Mouse (Mus musculus) heart, adult 2 months (tissue): ENCODE measurements around the gene Sema3c. TPM values are rescaled to one million over a fixed set of nuclear protein-coding genes. Genes with fewer than 3 reads are reported as not detected.

Experiments
- DNase-seq, 2 experiments: peaks; one replicate each; pipeline ENCODE4 v3.0.0; 2021
- H3K27ac ChIP-seq: fragments of 200-600 bp; 2 replicates; pipeline ENCODE4 v1.8.1; 2022
- H3K27me3 ChIP-seq: fragments of 200-500 bp; 2 replicates; pipeline ENCODE4 v1.6.1; 2012; ENCODE audit warnings: mild to moderate bottlenecking, low read length, inconsistent platforms, mixed read lengths; ENCODE audit not compliant: control insufficient read depth, insufficient read depth
- H3K36me3 ChIP-seq: fragments of 200-500 bp; 2 replicates; pipeline ENCODE4 v1.6.1; 2012; ENCODE audit warnings: low read length, inconsistent platforms; ENCODE audit not compliant: control insufficient read depth, insufficient read depth
- H3K4me1 ChIP-seq: fragments of 200-500 bp; 2 replicates; pipeline ENCODE4 v1.6.1; 2011; ENCODE audit warnings: low read length; ENCODE audit not compliant: control insufficient read depth, insufficient read depth
- H3K4me3 ChIP-seq: fragments of 200-600 bp; 2 replicates; pipeline ENCODE4 v1.8.1; 2022
- H3K79me2 ChIP-seq: fragments of 200-500 bp; replicated peaks from 2 replicates; pipeline ENCODE4 v1.6.1; 2012; ENCODE audit warnings: mild to moderate bottlenecking, inconsistent platforms, low read length, moderate library complexity, mixed read lengths; ENCODE audit not compliant: control insufficient read depth, insufficient read depth
- H3K9ac ChIP-seq: fragments of 200-500 bp; 2 replicates; pipeline ENCODE4 v1.6.1; 2012; ENCODE audit warnings: low read depth, mild to moderate bottlenecking, control low read depth, inconsistent platforms, low read length, mixed read lengths
- CTCF ChIP-seq: fragments of 200-600 bp; IDR thresholded peaks from 2 replicates; pipeline ENCODE4 v1.8.1; 2022; ENCODE audit warnings: antibody characterized with exemption, mild to moderate bottlenecking, moderate library complexity
- EP300 ChIP-seq: fragments of 200-500 bp; IDR thresholded peaks from 2 replicates; pipeline ENCODE4 v1.6.1; 2011; ENCODE audit warnings: low read depth, low read length, control low read depth; ENCODE audit not compliant: insufficient read depth
- POLR2A ChIP-seq: fragments of 200-500 bp; IDR thresholded peaks from 2 replicates; pipeline ENCODE4 v1.6.1; 2011; ENCODE audit warnings: mild to moderate bottlenecking, low read depth, low read length, control low read depth; ENCODE audit not compliant: insufficient read depth
- WGBS: fragments of 180-500 bp; shearing (Covaris S2); methylation state at CpG from one replicate; pipeline ENCODE4 v1.1.7; 2018; 5-methylcytosine and 5-hydroxymethylcytosine counted together
- intact Hi-C: fragments of 180-260 bp; cut with DNase I; formaldehyde crosslinking; loops from one replicate; pipeline ENCODE4 v1.15.1; 2025
- polyA plus RNA-seq: library from polyadenylated mRNA; depleted of rRNA; stranded (reverse); fragments of >200 nt; gene quantifications from 2 replicates; pipeline ENCODE4 v1.2.3, GENCODE M21; 2012
- total RNA-seq, 2 experiments: library from RNA; stranded (reverse); gene quantifications; 2 replicates each; pipeline ENCODE4 v1.2.3; 2021

Gene Sema3c
- total and polyA plus RNA-seq, 3 experiments: 3.9 to 14.3 (median 14.0) TPM

- intact Hi-C loops: no loop called here
These were observed 97.3 kb downstream of the Sema3c start for GRCm38 (mm10) chr5:17671356-17671755.

GRCm38 (mm10) chr5:17680862-17681261, 106.8 kb downstream of the Sema3c start:
- H3K4me1 ChIP-seq: no peaks in the 10 kb centered on the region
- H3K79me2 ChIP-seq: no peaks in the 10 kb centered on the region
- no peak overlapping the region for H3K9ac ChIP-seq
- 49% methylated on average over 2 of the region's 2 CpGs for WGBS
- no peaks in the 10 kb centered on the region for H3K36me3 ChIP-seq
- DNase-seq: no peak
- TF ChIP-seq CTCF: no peak
- no peak for TF ChIP-seq EP300
- no peak for TF ChIP-seq POLR2A
- H3K27me3 ChIP-seq: no peaks in the 10 kb centered on the region
- H3K4me3 ChIP-seq: no peak overlapping the region
- intact Hi-C loops: no loop called here
- H3K27ac ChIP-seq: no peak overlapping the region

More at GRCm38 (mm10) chr5:17671356-17671755, 97.3 kb downstream of the Sema3c start:
- TF ChIP-seq POLR2A (no peak), CTCF (no peak), EP300 (no peak)
- H3K4me1 ChIP-seq: no peaks in the 10 kb centered on the region
- no peaks in the 10 kb centered on the region for H3K27me3 ChIP-seq
- H3K36me3 ChIP-seq: no peaks in the 10 kb centered on the region
- no peak overlapping the region for H3K4me3 ChIP-seq
- DNase-seq: no peak
- no peak overlapping the region for H3K27ac ChIP-seq
- H3K9ac ChIP-seq: no peak overlapping the region
- no peaks in the 10 kb centered on the region for H3K79me2 ChIP-seq

GRCm38 (mm10) chr5:17689121-17689520, 115.0 kb downstream of the Sema3c start:
- DNase-seq: peak in 1 of 2 experiments; percentile 41
- no peak overlapping the region for H3K4me3 ChIP-seq
- no peaks in the 10 kb centered on the region for H3K79me2 ChIP-seq
- H3K36me3 ChIP-seq: peaks cover 4% of the 10 kb centered on the region
- no peak overlapping the region for H3K9ac ChIP-seq
- peaks cover 6% of the 10 kb centered on the region for H3K4me1 ChIP-seq
- H3K27ac ChIP-seq: peak overlapping the region; percentile 36; the same call in 1 of the 2 replicates
- H3K27me3 ChIP-seq: no peaks in the 10 kb centered on the region
- intact Hi-C loops: no loop called here
- no peak for TF ChIP-seq EP300
- TF ChIP-seq POLR2A: no peak
- 38% methylated on average over 2 of the region's 2 CpGs for WGBS

GRCm38 (mm10) chr5:17689604-17690003, 115.5 kb downstream of the Sema3c start:
- peaks cover 4% of the 10 kb centered on the region for H3K36me3 ChIP-seq
- TF ChIP-seq EP300: no peak
- no peak for TF ChIP-seq POLR2A
- TF ChIP-seq CTCF: no peak
- no peak overlapping the region; the same call in 1 of the 2 replicates for H3K27ac ChIP-seq
- WGBS: 36% methylated on average over 5 of the region's 5 CpGs
- peaks cover 6% of the 10 kb centered on the region for H3K4me1 ChIP-seq
- intact Hi-C loops: no loop called here
- H3K27me3 ChIP-seq: no peaks in the 10 kb centered on the region
- no peak overlapping the region for H3K4me3 ChIP-seq
- no peaks in the 10 kb centered on the region for H3K79me2 ChIP-seq
- no peak overlapping the region for H3K9ac ChIP-seq
- peak in 1 of 2 experiments; percentile 12 for DNase-seq

GRCm38 (mm10) chr5:17695366-17695765, 121.3 kb downstream of the Sema3c start:
- H3K79me2 ChIP-seq: no peaks in the 10 kb centered on the region
- 68% methylated on average over 2 of the region's 2 CpGs for WGBS
- no peaks in the 10 kb centered on the region for H3K36me3 ChIP-seq
- H3K27me3 ChIP-seq: no peaks in the 10 kb centered on the region
- no peak overlapping the region for H3K4me3 ChIP-seq
- TF ChIP-seq CTCF: no peak
- no peak for TF ChIP-seq POLR2A
- TF ChIP-seq EP300: no peak
- H3K9ac ChIP-seq: no peak overlapping the region
- H3K4me1 ChIP-seq: no peaks in the 10 kb centered on the region
- H3K27ac ChIP-seq: no peak overlapping the region
- DNase-seq: no peak
- intact Hi-C loops: no loop called here

GRCm38 (mm10) chr5:17698905-17699304, 124.8 kb downstream of the Sema3c start:
- WGBS: 69% methylated on average over 2 of the region's 2 CpGs
- no peaks in the 10 kb centered on the region for H3K27me3 ChIP-seq
- H3K4me1 ChIP-seq: no peaks in the 10 kb centered on the region
- DNase-seq: no peak
- no peak overlapping the region for H3K27ac ChIP-seq
- intact Hi-C loops: no loop called here
- no peak overlapping the region for H3K9ac ChIP-seq
- H3K79me2 ChIP-seq: no peaks in the 10 kb centered on the region
- no peak for TF ChIP-seq EP300
- no peak for TF ChIP-seq POLR2A
- no peak for TF ChIP-seq CTCF
- no peaks in the 10 kb centered on the region for H3K36me3 ChIP-seq
- H3K4me3 ChIP-seq: no peak overlapping the region

GRCm38 (mm10) chr5:17704160-17704559, 130.1 kb downstream of the Sema3c start:
- H3K4me3 ChIP-seq: no peak overlapping the region
- TF ChIP-seq EP300 (no peak), POLR2A (no peak), CTCF (no peak)
- DNase-seq: no peak
- H3K27me3 ChIP-seq: no peaks in the 10 kb centered on the region
- no peaks in the 10 kb centered on the region for H3K79me2 ChIP-seq
- WGBS: 77% methylated on average over 3 of the region's 3 CpGs
- no peak overlapping the region for H3K9ac ChIP-seq
- intact Hi-C loops: no loop called here
- H3K36me3 ChIP-seq: no peaks in the 10 kb centered on the region
- H3K4me1 ChIP-seq: no peaks in the 10 kb centered on the region
- no peak overlapping the region for H3K27ac ChIP-seq
